Mouse (Mus musculus): ENCODE results near the gene 1700028P14Rik. TPM values are rescaled to one million over a fixed set of nuclear protein-coding genes. Genes with fewer than 3 reads are reported as not detected.

Gene 1700028P14Rik
- polyA plus RNA-seq, 1 experiment from 2014 or later = 0.23 TPM

DNA sequence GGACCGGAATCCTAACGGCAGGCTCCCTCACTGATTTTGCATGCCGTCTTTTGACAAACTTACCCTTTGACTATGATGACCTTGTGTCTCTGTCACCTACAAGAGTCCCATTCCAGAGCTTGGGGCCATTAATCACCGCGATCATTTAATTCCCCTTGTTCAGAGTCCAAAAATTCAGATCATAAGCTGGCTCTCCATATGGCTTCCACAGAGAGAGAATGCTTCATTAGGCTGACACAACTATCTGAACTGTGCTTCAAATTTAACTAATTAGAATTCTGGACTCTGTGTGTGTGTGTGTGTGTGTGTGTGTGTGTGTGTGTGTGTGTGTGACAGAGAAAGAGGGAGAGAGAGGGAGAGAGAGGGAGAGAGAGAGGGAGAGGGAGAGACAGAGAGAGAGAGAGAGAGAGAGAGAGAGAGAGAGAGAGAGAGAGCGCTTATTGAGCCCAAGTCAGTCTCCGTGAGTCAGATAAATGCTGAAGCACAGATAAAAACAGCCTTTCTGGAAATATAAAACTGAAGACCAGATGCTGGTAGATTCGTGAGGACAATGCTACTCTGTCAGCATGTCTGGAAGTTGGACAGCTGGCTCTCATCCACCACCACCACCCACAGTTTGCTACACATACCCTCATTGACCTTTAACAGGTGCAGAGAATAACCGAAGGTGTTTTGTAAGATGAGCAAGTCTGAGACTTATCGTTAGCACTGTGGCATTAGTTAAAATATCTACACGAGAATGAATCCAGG lies 73.8 kb downstream of the 1700028P14Rik start:
- Histone ChIP-seq H3K36me3 (no peaks in the 10 kb centered on the region), H3K27ac (no peak overlapping the region), H3K9ac (no peak overlapping the region), H3K9me3 (no peaks in the 10 kb centered on the region), H3K4me1 (no peaks in the 10 kb centered on the region), H3K4me3 (no peak overlapping the region), H3K4me2 (no peak overlapping the region), H3K27me3 (no peaks in the 10 kb centered on the region)
- no peak for ATAC-seq (ENCODE audit: insufficient number of reproducible peaks, low FRiP score, low TSS enrichment, low read depth)
- WGBS = 78% methylated on average over 11 of the region's 11 CpGs

DNA sequence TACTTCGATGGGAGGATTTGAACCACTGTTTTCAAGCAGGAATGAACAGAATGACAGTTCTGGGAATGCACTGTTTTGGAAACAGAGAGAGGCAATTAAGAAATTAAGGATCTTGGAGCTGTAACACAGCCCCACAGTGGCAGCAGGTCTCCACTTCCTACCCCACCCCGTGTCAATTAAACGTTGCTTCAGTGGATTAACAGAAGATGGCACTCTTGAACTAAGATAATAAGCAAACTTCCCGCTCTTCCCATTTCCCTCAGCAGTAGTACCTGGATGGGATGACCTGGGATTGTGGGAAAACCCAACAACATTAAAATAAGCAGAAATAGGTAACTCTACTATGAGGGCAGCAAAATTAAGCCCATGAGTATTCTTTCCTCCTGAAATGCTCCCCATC lies 75.9 kb downstream of the 1700028P14Rik start:
- H3K9ac ChIP-seq = no peak overlapping the region
- no peak overlapping the region for H3K4me3 ChIP-seq
- H3K36me3 ChIP-seq = no peaks in the 10 kb centered on the region
- no peak overlapping the region for H3K4me2 ChIP-seq
- ATAC-seq (ENCODE audit: insufficient number of reproducible peaks, low FRiP score, low TSS enrichment, low read depth) = no peak
- no peak overlapping the region for H3K27ac ChIP-seq
- 41% methylated on average over 4 of the region's 4 CpGs for WGBS
- no peaks in the 10 kb centered on the region for H3K4me1 ChIP-seq
- H3K27me3 ChIP-seq = no peaks in the 10 kb centered on the region
- no peaks in the 10 kb centered on the region for H3K9me3 ChIP-seq

DNA sequence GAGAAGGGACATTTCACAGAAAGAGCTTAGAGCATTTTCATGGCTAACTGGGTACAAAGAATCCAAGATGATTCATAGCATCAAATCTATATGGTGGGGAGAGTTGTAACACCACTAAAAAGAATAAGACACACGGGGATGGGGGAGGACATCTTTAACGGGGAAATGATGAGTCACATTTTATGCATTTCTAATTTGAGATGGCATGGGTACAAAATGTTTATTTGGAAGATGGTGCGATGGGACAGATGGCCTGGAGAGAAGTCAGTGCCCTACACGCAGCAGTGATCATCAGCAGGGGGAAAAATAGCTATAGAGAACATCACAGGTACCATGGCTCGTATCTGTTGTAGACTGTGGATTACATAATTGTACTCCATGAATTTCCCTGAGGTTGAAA lies 88.9 kb downstream of the 1700028P14Rik start:
- Histone ChIP-seq H3K4me1 (no peaks in the 10 kb centered on the region), H3K27me3 (no peaks in the 10 kb centered on the region), H3K27ac (no peak overlapping the region), H3K9me3 (no peaks in the 10 kb centered on the region), H3K4me2 (no peak overlapping the region), H3K9ac (no peak overlapping the region), H3K4me3 (no peak overlapping the region), H3K36me3 (no peaks in the 10 kb centered on the region)
- 84% methylated on average over 5 of the region's 5 CpGs for WGBS
- ATAC-seq (ENCODE audit: insufficient number of reproducible peaks, low FRiP score, low TSS enrichment, low read depth) = no peak

DNA sequence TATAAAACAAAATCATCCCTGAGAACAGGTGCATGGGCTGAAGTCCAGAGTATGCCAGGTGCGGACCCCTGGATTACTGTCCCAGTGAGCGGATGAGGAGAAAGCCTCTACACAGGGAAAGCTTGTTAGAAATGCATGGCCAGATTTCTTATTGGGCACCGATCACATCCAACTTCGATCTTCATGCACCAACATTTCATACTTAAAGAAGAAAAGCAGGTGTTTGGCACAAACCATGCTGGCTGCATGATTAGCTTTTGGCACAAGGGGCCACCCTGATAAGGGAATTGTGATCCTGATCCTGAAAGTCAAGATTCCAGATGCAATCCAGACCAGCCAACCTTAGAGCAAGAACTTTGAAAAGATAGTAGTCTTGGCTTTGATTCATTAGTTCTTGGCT lies 90.0 kb downstream of the 1700028P14Rik start:
- H3K36me3 ChIP-seq = no peaks in the 10 kb centered on the region
- H3K4me1 ChIP-seq = no peaks in the 10 kb centered on the region
- no peak overlapping the region for H3K9ac ChIP-seq
- ATAC-seq (ENCODE audit: insufficient number of reproducible peaks, low FRiP score, low TSS enrichment, low read depth) = no peak
- no peaks in the 10 kb centered on the region for H3K9me3 ChIP-seq
- no peak overlapping the region for H3K4me2 ChIP-seq
- no peak overlapping the region for H3K4me3 ChIP-seq
- 88% methylated on average over 4 of the region's 4 CpGs for WGBS
- H3K27ac ChIP-seq = no peak overlapping the region
- no peaks in the 10 kb centered on the region for H3K27me3 ChIP-seq

DNA sequence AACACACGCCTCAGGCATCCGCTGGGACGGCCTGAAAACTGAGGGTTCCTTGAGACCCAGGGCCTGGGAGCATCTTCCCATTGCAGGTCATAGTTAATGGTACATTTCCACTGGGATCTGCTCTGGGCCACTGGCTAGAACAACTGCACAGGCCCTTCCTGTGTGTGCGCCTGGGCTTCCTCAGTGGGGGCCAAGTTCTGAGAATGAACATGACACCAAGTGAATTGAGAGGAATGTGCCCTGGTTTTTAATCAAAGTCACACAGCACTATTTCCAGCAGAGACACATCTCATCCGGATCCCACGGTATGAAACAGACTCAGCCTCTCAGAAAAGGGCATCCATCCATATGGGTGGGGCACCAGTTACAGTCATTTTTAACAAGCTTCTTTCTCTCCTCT lies 90.6 kb downstream of the 1700028P14Rik start:
- Histone ChIP-seq H3K36me3 (no peaks in the 10 kb centered on the region), H3K27ac (no peak overlapping the region), H3K9me3 (no peaks in the 10 kb centered on the region), H3K4me2 (no peak overlapping the region), H3K4me1 (no peaks in the 10 kb centered on the region), H3K27me3 (no peaks in the 10 kb centered on the region), H3K9ac (no peak overlapping the region), H3K4me3 (no peak overlapping the region)
- 78% methylated on average over 6 of the region's 6 CpGs for WGBS
- no peak for ATAC-seq (ENCODE audit: insufficient number of reproducible peaks, low FRiP score, low TSS enrichment, low read depth)

DNA sequence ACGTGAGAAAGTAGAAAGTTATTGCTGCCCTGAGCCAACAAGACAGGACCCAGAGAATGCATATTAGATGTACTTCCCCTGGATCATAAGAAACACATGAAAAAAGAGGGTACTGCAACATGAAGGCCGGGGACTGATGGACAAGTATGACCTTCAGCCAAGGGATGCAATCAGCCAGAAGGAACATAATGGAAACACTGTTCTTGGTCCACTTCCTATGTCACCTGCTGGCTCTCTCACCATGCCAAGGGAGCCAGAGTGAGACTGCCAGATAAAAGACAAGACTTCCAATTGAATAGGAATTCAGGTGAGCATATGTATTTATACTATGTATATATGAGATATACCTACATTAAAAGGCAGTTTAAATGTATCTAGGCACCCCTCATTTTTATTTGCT lies 99.2 kb downstream of the 1700028P14Rik start:
- H3K4me1 ChIP-seq = no peaks in the 10 kb centered on the region
- no peaks in the 10 kb centered on the region for H3K9me3 ChIP-seq
- no peak overlapping the region for H3K4me2 ChIP-seq
- ATAC-seq (ENCODE audit: insufficient number of reproducible peaks, low FRiP score, low TSS enrichment, low read depth) = no peak
- H3K4me3 ChIP-seq = no peak overlapping the region
- H3K36me3 ChIP-seq = no peaks in the 10 kb centered on the region
- H3K27me3 ChIP-seq = no peaks in the 10 kb centered on the region
- H3K9ac ChIP-seq = no peak overlapping the region
- no peak overlapping the region for H3K27ac ChIP-seq
- 66% methylated on average over 2 of the region's 2 CpGs for WGBS

DNA sequence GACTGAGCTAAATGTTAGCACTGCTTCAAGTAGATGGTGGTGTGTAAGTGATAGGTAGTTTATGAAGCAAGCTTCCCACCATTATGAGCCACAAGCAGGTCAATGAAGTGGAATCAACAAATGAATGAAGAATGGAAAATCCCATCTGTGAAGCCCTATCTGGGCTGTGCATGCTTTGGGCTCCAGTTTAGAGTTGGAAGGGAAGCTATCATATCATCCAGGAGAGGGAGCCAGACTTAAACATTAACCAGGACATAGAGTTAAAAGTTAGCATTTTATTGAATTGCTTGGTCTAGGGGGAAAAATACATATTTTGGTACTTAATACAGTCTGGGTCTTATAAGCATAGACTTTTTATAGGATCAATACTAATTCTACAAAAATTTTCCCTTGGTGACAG lies 107.0 kb downstream of the 1700028P14Rik start:
- ATAC-seq (ENCODE audit: insufficient number of reproducible peaks, low FRiP score, low TSS enrichment, low read depth) = no peak
- Histone ChIP-seq H3K4me2 (no peak overlapping the region), H3K9ac (no peak overlapping the region), H3K27ac (no peak overlapping the region), H3K36me3 (no peaks in the 10 kb centered on the region), H3K27me3 (no peaks in the 10 kb centered on the region), H3K4me1 (no peaks in the 10 kb centered on the region), H3K9me3 (no peaks in the 10 kb centered on the region), H3K4me3 (no peak overlapping the region)

DNA sequence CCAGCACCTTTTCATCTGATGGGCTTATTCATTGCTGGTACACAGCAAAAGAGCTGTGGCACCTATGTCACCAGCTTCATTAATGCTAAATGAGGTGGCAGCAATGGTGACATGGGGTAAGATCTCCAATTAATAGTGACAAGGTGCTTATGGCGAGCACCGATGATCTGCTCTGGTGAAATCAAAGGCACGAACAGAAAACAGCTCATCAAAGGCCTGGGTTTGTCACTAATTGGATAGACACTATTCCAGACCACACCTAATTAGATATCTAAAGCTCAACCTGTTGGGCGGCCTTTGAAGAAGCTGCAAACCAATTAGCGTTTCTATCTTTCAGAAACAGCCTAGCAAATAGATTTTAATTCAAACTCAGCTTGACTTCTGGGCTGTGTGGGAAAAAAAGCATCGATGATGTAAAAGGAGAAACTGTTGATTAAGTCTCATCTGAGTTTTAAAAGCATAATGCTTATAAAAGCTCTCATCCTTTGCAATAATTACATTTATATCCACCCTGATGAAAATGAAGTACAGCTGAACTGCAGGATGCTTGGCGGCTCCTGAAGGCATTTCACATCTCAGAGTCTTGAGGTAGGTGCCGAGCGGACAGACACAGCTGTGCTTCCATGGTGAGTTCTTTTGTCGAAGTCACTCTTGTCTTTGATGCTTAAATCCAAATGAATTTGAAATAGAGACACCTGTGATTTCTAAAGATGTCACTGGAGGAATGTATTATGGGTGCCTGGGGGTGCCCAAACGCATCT lies 109.2 kb downstream of the 1700028P14Rik start:
- WGBS = 78% methylated on average over 11 of the region's 11 CpGs
- H3K9me3 ChIP-seq = no peaks in the 10 kb centered on the region
- H3K36me3 ChIP-seq = no peaks in the 10 kb centered on the region
- no peaks in the 10 kb centered on the region for H3K27me3 ChIP-seq
- H3K4me3 ChIP-seq = no peak overlapping the region
- no peak overlapping the region for H3K4me2 ChIP-seq
- H3K27ac ChIP-seq = no peak overlapping the region
- ATAC-seq (ENCODE audit: insufficient number of reproducible peaks, low FRiP score, low TSS enrichment, low read depth) = no peak
- no peaks in the 10 kb centered on the region for H3K4me1 ChIP-seq
- H3K9ac ChIP-seq = no peak overlapping the region

DNA sequence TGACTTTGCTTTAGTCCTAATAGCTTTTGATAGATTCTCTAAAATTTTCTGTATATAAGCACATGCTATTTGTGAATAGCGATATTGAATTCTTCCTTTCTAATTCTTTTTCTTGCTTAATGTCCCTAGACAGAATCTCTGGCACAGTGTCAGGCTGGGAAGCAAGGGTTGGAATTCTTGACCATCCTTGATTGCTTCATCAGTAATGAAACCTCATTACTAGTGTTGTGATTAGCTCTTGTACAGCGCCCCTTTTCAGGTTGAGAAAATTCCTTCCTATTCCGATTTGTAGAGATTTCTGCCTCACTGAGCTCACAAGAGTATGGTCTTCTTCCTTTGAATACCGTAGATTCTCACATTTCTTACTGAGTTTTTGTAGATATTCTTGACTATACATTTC lies 109.9 kb downstream of the 1700028P14Rik start:
- no peak overlapping the region for H3K4me2 ChIP-seq
- no peak overlapping the region for H3K27ac ChIP-seq
- 89% methylated on average over 4 of the region's 4 CpGs for WGBS
- no peaks in the 10 kb centered on the region for H3K27me3 ChIP-seq
- no peaks in the 10 kb centered on the region for H3K9me3 ChIP-seq
- no peak overlapping the region for H3K9ac ChIP-seq
- ATAC-seq (ENCODE audit: insufficient number of reproducible peaks, low FRiP score, low TSS enrichment, low read depth) = no peak
- no peaks in the 10 kb centered on the region for H3K4me1 ChIP-seq
- no peaks in the 10 kb centered on the region for H3K36me3 ChIP-seq
- no peak overlapping the region for H3K4me3 ChIP-seq

DNA sequence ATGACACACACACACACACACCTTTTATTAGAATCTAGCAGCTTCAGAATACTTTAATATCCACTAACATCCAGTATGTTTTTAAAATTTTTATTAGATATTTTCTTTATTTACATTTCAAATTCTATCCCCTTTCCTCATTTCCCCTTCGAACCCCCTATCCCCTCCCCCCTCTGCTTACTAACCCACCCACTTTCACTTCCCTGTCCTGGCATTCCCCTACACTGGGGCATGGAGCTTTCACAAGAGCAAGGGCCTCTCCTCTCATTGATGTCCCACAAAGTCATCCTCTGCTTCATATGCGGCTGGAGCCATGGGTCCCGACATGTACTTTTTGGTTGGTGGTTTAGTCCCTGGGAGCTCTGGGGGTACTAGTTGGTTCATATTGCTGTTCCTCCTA lies 116.9 kb downstream of the 1700028P14Rik start:
- Histone ChIP-seq H3K4me1 (no peaks in the 10 kb centered on the region), H3K27ac (no peak overlapping the region), H3K4me3 (no peak overlapping the region), H3K9ac (no peak overlapping the region), H3K36me3 (no peaks in the 10 kb centered on the region), H3K27me3 (no peaks in the 10 kb centered on the region), H3K9me3 (no peaks in the 10 kb centered on the region), H3K4me2 (no peak overlapping the region)
- ATAC-seq (ENCODE audit: insufficient number of reproducible peaks, low FRiP score, low TSS enrichment, low read depth) = no peak
- 84% methylated on average over 3 of the region's 3 CpGs for WGBS

DNA sequence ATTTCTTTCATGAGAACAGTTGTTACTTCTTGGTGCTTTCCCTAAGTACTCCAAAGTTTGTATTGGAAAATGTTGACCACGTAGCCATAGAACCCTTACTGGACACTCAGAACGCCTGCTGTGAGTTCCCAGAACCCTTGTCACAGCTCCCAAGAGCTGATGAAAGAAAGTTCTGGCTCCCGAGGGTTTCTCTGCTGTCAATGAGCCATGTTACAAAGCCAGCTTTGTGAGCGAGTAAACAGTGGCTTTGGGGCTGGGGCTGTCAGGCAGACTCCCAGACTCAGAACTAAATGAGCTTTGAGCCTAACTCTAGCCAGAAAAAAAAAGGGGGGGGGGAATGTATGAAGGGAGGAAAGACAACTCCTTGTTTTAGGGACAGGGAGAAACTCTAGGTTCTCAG lies 120.7 kb downstream of the 1700028P14Rik start:
- Histone ChIP-seq H3K4me3 (no peak overlapping the region), H3K27me3 (no peaks in the 10 kb centered on the region), H3K4me1 (no peaks in the 10 kb centered on the region), H3K4me2 (no peak overlapping the region), H3K27ac (no peak overlapping the region), H3K9ac (no peak overlapping the region), H3K36me3 (no peaks in the 10 kb centered on the region), H3K9me3 (no peaks in the 10 kb centered on the region)
- no peak for ATAC-seq (ENCODE audit: insufficient number of reproducible peaks, low FRiP score, low TSS enrichment, low read depth)
- WGBS = 46% methylated on average over 4 of the region's 4 CpGs

DNA sequence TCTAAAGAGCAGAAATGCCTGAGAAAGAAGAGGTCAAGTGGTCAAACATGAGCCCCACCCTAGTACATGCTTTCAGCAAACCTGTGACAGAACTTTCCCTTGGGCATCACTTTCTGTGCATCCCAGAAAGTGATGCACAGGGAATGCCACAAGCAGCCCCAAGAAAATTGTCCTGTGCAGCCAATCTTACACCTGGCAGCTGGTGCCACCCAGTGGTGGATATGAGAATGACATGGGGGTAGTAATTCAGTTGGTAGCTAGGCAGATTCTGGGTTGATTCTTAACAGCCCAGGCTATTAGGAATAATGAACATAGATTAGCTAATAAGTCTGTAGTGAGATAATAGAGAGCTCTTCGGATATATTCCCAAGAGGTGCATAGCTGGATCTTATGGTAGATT lies 128.9 kb downstream of the 1700028P14Rik start:
- H3K27me3 ChIP-seq = no peaks in the 10 kb centered on the region
- no peak overlapping the region for H3K9ac ChIP-seq
- no peaks in the 10 kb centered on the region for H3K9me3 ChIP-seq
- no peak for ATAC-seq (ENCODE audit: insufficient number of reproducible peaks, low FRiP score, low TSS enrichment, low read depth)
- H3K4me3 ChIP-seq = no peak overlapping the region
- no peak overlapping the region for H3K4me2 ChIP-seq
- WGBS = 19% methylated on average over 1 of the region's 1 CpGs
- H3K4me1 ChIP-seq = no peaks in the 10 kb centered on the region
- H3K36me3 ChIP-seq = no peaks in the 10 kb centered on the region
- no peak overlapping the region for H3K27ac ChIP-seq
